Mouse (Mus musculus) kidney, postnatal 25 days (tissue): ENCODE results near the gene Pax5.
"Not testable (repeated sequence)": the region's sequence is repeated elsewhere in the genome, so short reads cannot be mapped to it uniquely, and the experiment has no call there.

ENCODE experiments used
- DNase-seq, 2 experiments: peaks; one replicate each; pipeline ENCODE4 v3.0.0; 2021; ENCODE audit warnings: mixed read lengths in 2 of 2

The Pax5 gene

DNA sequence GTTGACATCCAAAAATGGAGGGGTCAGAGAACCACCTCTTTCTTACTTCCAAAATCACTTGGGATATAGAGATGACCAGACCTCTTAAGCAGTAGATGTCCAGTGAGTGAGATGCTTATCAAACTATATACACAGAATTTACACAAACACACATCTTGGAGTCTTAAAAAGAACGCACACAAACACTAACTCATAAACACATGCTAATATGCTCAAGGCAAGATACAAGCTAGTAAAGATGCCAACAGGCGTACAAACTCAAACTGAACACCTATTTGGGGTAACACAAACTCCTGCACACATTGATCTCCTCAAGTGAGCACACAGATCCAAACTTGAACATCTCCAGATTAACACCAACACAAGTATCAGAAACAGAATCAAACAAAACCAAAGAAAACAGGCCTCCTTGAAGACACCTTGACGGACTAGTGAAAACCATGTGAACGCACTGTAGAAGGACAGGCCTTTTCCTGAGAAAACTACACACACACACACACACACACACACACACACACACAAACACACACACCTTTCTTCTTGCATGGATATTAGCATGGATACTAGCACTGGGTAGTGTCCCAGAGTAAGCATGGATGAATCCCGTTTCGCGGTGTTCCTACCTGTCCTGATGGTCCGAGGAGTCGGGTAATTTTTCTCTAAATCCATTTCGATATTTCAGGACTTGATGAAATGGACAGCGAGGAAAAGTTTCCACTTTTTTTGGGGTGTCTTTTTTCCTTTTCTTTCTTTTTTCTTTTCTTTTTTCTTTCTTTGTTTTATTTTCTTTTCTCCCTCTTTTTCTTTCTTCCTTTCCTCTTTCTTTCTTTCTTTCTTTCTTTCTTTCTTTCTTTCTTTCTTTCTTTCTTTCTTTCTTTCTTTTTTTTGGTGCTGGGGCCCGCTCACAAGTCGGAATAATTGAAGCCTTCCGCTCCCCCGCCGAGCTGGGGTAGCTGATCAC, at the start of gene Pax5:
Gene Pax5, minus strand, starts transcription at position 748 of the 961 bp plus-strand sequence.
- no peak for DNase-seq

DNA sequence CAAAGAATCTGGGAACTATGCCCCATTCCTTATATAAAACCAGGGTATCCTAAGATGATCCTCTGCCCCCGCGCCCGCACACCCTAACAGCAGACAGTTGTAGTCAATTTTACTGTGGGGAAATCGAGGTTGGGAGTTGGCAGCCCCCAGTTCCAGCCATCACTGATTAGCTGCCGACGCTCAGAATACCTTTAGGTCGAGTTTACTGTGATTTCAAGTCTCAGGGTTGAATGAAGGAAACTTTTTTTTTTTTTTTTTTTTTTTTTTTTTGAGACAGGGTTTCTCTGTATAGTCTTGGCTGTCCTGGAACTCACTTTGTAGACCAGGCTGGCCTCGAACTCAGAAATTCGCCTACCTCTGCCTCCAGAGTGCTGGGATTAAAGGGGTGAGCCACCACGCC, 46.8 kb upstream of the Pax5 start:
- not testable (repeated sequence) for DNase-seq

GRCm38 (mm10) chr4:44756134-44756951, 46.1 kb upstream of the Pax5 start:
- peak; percentile 94 to 97 for DNase-seq

DNA sequence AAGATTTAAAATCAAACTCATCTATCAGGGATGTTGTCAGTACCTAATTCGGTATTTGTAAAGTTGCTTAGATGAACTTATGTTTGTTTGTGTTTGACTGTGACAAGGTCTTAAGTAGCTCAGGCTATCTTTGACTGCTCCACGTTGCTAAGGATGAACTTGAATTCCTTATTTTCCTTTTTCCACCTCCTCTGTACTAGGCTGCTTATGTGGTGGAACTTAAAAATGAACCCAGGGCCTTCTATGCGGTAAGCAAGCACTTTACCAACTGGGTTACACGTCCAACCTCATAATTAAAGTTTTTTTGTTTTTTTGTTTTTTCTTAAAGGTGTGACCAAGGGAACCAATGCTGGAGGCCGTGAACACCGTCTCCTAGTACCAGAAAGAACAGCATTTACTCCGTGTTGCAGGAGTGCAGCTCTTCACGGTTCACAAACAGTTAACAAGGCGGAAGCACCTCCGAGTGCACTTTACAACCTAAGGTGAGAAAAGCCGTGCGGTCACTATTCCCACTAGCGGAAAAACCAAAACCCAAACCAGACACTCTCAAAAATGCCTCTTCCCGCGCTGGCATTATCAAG, 45.4 kb upstream of the Pax5 start, which contains the start of gene Zcchc7:
Gene Zcchc7, plus strand, starts transcription at position 325 of the 581 bp plus-strand sequence.
- DNase-seq = no peak

- peak; percentile 13 to 49 for DNase-seq
These were observed 30.2 kb upstream of the Pax5 start for GRCm38 (mm10) chr4:44740471-44740870.

DNA sequence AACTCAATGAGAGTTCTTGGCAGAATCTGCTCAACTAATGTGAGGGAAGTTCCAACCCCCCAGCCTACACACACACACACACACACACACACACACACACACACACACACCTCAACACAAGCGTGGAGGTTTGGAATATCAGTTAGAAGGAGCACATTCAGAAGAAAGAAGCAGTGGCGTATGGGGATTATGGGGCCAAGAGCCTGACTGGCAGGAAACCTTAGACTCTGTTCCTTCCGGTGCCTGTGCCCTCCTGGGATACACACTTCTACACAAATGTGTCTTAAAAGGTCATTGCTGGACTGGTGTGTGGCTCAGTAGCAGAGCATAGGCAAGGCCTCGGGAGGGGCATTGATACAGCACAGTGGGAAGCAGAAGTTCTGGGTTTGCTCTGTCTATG, 10.9 kb upstream of the Pax5 start:
- no peak for DNase-seq

- no peak for DNase-seq
These were observed 9.8 kb upstream of the Pax5 start for GRCm38 (mm10) chr4:44720046-44720445.

- no peak for DNase-seq
These were observed 7.4 kb upstream of the Pax5 start for GRCm38 (mm10) chr4:44717676-44718075.

GRCm38 (mm10) chr4:44716391-44716790, 6.1 kb upstream of the Pax5 start:
- no peak for DNase-seq

DNA sequence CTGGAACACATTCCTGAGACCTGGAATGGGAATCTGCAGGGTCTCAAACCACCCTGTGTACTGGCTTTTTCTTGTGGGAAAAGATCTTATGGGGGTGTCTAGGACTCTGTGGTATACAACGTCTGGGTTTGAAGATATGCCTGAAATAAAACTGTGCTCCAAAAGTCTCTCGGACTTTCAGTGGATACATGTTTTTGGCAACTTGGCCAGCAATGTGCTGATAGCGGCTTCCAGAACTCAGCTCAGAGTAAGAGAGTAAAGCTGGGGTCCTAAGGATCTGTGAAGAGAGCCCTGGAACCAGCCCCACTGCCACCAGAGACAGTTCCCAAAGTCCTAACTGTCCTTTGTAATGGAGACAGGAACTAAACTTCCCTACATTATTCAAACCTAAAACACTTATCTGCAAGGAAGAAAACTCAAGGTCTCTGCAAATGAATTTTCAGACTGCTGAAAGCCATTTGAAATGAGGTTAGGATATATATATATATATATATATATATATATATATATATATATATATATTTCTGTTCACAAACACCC, 5.4 kb upstream of the Pax5 start:
- DNase-seq = no peak

DNA sequence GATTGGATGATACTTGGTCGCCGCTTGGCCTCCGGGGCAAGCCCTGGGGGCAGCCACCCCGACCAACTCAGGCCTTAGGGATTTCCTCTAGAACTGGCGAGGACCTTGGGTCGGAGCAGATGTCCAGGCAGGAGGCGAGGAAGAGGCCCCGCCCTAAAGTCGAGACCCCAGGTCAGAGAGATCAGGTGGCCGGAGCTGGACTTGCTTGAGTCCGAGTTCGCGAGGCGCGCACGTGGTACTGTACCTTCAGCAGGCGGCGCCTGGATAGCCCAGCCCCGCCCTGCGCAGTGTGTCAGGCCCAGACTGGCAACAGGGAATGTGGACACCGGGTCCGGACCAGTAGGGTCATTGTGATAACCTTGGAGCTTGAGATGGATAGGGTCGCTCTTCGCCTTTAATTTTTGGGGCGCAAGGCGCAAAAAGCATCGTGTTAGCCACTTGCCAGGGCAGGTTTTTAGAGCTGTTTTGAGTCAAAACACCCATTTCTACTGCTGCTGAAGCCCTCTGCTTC, 3.9 kb upstream of the Pax5 start:
- peak; percentile 29 to 58 for DNase-seq

GRCm38 (mm10) chr4:44713554-44714051, 3.3 kb upstream of the Pax5 start:
- no peak for DNase-seq

DNA sequence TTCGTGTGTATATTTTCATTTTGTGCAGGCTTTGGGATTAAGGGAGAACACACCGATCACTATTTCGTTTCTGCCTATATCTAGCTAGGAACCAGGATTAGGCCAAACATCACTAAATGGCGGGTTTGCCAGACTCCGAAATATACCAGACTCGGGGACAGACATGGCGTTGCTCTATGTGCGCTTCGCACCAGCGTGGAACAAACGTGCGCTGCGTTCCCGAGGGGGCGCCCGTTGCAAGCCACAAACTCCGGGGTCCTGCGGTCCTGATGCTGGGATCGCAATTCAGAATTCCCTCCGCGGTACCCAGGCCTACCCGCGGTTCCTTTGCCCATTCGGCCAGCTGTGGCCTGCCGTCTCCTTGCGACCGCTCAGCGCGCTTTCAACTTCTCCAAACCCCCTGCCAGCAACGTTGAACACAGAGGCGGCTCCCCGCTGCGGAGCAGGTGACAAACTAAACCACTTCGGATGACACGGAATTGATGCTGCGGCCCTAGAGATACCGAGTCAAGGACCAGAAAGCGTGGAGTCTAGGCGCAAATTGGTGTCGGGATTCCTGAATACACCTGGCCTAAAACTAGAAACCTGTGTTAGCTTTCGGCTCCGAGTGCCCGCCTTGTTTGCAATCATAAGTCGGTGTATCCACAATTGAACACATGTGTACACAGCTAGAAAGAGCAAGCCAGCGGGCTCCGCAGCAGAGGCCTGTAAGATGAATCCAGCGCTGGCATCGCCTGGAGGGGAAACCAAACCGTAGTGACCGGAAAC, 2.7 kb upstream of the Pax5 start:
- DNase-seq = no peak

DNA sequence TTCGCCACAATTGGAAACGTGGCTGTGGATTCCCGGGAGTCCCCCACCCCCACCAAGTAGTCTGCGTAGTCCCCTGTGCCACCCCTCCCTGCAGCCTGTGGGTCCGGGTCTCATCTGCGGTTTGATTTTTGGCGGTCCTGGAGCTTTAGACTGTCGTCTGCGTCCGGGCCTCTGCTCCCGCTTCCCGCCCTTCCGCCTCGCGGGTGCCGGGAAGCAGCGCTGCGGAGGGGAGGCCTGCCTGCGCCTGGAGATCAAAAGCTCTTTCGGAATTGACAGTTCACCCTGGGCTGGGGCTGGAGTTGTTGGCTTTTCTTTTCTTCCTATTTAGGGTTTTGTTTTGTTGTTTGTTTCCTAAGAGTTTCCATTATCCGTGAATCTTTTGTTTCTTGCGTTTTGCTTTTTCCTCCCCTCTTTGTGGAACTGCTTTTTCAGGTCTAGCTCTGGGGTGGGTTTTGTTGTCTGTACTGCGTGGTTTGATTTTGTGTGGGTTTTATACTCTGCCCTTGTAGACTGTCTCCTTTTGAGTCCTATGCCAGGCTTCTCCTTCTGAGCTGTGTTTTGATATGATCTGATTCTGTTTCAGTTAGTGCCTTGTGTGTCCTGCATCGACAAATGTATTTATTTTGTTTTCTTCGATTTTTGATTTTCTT, 1.9 kb upstream of the Pax5 start:
- no peak for DNase-seq

GRCm38 (mm10) chr4:44711136-44711900, 1.0 kb upstream of the Pax5 start:
- no peak for DNase-seq

DNA sequence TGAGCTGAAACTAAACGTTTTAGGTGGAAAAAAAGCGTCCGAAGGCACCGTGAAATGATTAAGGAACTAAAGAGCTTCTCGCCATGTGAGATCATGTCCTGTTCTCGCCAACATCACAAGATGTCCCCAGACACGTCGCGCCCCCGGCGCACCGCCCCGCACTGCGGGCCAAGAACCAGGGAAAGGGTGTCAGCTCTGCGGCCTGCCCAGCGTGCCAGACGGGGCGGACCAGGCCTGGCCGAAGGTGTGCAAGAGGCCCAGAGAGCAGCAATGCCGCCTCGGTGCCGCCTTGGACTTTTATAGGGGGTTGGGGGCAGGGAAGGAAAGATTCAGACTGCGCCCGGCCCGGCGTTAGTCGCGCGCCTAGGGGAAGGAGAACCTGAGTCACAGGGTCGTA, 412 bp upstream of the Pax5 start:
- DNase-seq = peak in 1 of 2 experiments; percentile 44

- no peak for DNase-seq
These were observed 1.1 kb downstream of the Pax5 start for GRCm38 (mm10) chr4:44709091-44709695.

DNA sequence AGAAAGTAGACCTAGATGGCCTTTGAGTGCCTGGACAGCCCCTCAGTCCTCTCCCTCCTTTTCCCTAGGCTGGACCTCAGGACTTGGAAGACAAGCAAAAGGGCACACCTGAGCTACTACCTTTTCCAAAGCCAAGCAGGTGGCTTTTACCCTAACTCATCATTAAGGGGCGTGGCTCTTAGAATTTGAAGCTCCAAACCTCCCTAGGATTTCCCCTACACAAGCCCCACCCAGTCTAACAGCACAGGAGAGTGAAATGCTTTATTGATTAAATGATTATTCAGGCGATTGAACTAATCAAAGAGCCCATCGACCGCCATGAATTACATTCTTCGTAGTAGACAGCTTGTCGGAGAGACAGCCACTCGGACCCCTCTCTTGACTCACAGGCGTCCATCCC, 2.0 kb downstream of the Pax5 start:
- DNase-seq = no peak

DNA sequence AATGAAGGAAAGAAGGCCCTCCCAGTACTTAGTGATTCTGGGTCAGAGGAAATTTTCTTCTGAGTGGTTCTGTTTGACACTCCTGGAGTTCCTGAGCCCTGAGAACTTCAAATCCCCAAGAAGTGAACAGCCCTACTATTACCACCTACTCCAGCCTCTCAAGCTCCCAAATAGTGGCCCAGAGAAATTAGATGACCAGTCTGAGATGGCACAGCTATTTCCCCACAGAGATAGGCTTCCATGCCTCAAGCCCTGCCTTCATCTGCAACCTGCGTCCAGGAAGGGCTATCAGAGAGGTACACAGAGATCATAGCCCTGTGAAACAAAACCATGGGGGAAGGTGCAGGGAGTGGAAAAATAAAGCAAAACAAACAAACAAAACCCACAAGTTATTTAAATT, 3.4 kb downstream of the Pax5 start:
- DNase-seq = no peak

DNA sequence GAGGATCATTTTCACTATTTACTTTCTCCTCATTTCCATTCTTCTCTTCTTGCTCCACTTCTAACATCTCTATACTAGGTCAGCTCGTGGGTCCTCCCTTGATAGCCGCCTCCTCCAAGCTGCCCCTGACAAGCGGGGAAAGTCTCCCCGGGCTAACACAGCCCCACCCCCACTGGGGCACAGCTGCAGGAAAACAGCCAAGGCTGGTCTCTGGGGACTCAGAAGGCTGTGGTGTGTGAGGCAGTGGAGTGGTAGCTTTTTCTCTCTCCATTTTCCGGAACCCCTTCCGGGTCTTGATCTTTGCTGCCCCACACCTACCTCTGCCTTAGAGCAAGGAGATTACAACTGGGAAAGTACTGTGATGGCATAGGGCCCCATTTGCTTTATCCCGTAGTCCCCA, 4.3 kb downstream of the Pax5 start:
- no peak for DNase-seq
